Mouse (Mus musculus) MEL (cell line): ENCODE data around the gene Gabrr2. TPM values are rescaled to one million over a fixed set of nuclear protein-coding genes. Genes with fewer than 3 reads are reported as not detected.

ENCODE experiments used
- DNase-seq: peaks from one replicate; pipeline ENCODE4 v3.0.0; 2011; ENCODE audit warnings: low read depth, low spot score
- H3K27ac ChIP-seq: 2 replicates; pipeline ENCODE4 v1.5.1; 2012; ENCODE audit warnings: low read depth, mild to moderate bottlenecking, control low read depth, low read length, moderate library complexity; ENCODE audit not compliant: control insufficient read depth
- H3K27me3 ChIP-seq, 2 experiments: fragments of 150-350 bp in 1 of 2; sonication (generic) in 1 of 2; 2 replicates each; pipeline ENCODE4 v1.6.1; 2012; ENCODE audit warnings: low read length in 2 of 2, mild to moderate bottlenecking in 2 of 2, improper control_type of control experiment in 1 of 2, moderate library complexity in 1 of 2; ENCODE audit not compliant: insufficient read depth in 2 of 2, control insufficient read depth in 1 of 2
- H3K36me3 ChIP-seq, 2 experiments: 2 replicates each; pipeline ENCODE4 v1.6.1; 2012 to 2014; ENCODE audit warnings: low read length in 2 of 2, improper control_type of control experiment in 1 of 2, inconsistent platforms in 1 of 2, mild to moderate bottlenecking in 1 of 2; ENCODE audit not compliant: insufficient read depth in 2 of 2, control insufficient read depth in 1 of 2
- H3K4me1 ChIP-seq, 2 experiments: fragments of 150-350 bp in 1 of 2; sonication (generic) in 1 of 2; 2 replicates each; pipeline ENCODE4 v1.6.1; 2012; ENCODE audit warnings: low read length in 2 of 2, improper control_type of control experiment in 1 of 2, mild to moderate bottlenecking in 1 of 2; ENCODE audit not compliant: insufficient read depth in 2 of 2, control insufficient read depth in 1 of 2
- H3K4me3 ChIP-seq, 2 experiments: fragments of 150-350 bp in 1 of 2; sonication (generic) in 1 of 2; 2 replicates each; pipeline ENCODE4 v1.5.1; 2012; ENCODE audit warnings: low read depth in 2 of 2, low read length in 2 of 2, mild to moderate bottlenecking in 2 of 2, moderate library complexity in 2 of 2, control low read depth in 1 of 2, improper control_type of control experiment in 1 of 2; ENCODE audit not compliant: control insufficient read depth in 1 of 2, insufficient read depth in 1 of 2
- H3K79me2 ChIP-seq: 2 replicates; pipeline ENCODE4 v1.6.1; 2012; ENCODE audit warnings: mild to moderate bottlenecking, low read length, moderate library complexity; ENCODE audit not compliant: control insufficient read depth, poor library complexity, insufficient read depth
- H3K9ac ChIP-seq: 2 replicates; pipeline ENCODE4 v1.6.1; 2012; ENCODE audit warnings: low read depth, mild to moderate bottlenecking, control low read depth, low read length, moderate library complexity; ENCODE audit not compliant: control insufficient read depth, poor library complexity, severe bottlenecking
- H3K9me3 ChIP-seq: fragments of 150-350 bp; sonication (generic); replicated peaks from 2 replicates; pipeline ENCODE4 v1.6.1; 2012; ENCODE audit warnings: mild to moderate bottlenecking, low read length, improper control_type of control experiment, moderate library complexity; ENCODE audit not compliant: insufficient read depth
- CHD1 ChIP-seq: IDR thresholded peaks from 2 replicates; pipeline ENCODE4 v1.6.1; 2012; ENCODE audit warnings: low read depth, mild to moderate bottlenecking, inconsistent platforms, low read length, improper control_type of control experiment
- EP300 ChIP-seq, 2 experiments: IDR thresholded peaks; 2 replicates each; pipeline ENCODE4 v1.6.1; 2011; ENCODE audit warnings: improper control_type of control experiment in 2 of 2, low read length in 2 of 2, low read depth in 1 of 2, mild to moderate bottlenecking in 1 of 2
- ETS1 ChIP-seq: IDR thresholded peaks from 2 replicates; pipeline ENCODE4 v1.6.1; 2012; ENCODE audit warnings: low read depth, mild to moderate bottlenecking, inconsistent platforms, low read length, improper control_type of control experiment, moderate library complexity
- GABPA ChIP-seq: IDR thresholded peaks from 2 replicates; pipeline ENCODE4 v1.6.1; 2012; ENCODE audit warnings: low read depth, mild to moderate bottlenecking, inconsistent platforms, low read length, improper control_type of control experiment, moderate library complexity
- GATA1 ChIP-seq: IDR thresholded peaks from 2 replicates; pipeline ENCODE4 v1.6.1; 2011; ENCODE audit warnings: low read depth, low read length, improper control_type of control experiment
- HCFC1 ChIP-seq: IDR thresholded peaks from 2 replicates; pipeline ENCODE4 v1.6.1; 2012; ENCODE audit warnings: low read depth, mild to moderate bottlenecking, inconsistent platforms, low read length, improper control_type of control experiment, moderate library complexity
- JUND ChIP-seq: IDR thresholded peaks from 2 replicates; pipeline ENCODE4 v1.6.1; 2011; ENCODE audit warnings: low read depth, mild to moderate bottlenecking, improper control_type of control experiment, low read length
- MAFK ChIP-seq: IDR thresholded peaks from 2 replicates; pipeline ENCODE4 v1.6.1; 2011; ENCODE audit warnings: low read depth, mild to moderate bottlenecking, low read length, improper control_type of control experiment, borderline replicate concordance
- MAX ChIP-seq: IDR thresholded peaks from 2 replicates; pipeline ENCODE4 v1.6.1; 2011; ENCODE audit warnings: low read length, improper control_type of control experiment
- MEF2A ChIP-seq: IDR thresholded peaks from 2 replicates; pipeline ENCODE4 v1.6.1; 2014; ENCODE audit warnings: low read depth, mild to moderate bottlenecking, inconsistent platforms, low read length, improper control_type of control experiment; ENCODE audit not compliant: poor library complexity, insufficient replicate concordance, severe bottlenecking; ENCODE audit errors: extremely low read depth
- MYC ChIP-seq: IDR thresholded peaks from 2 replicates; pipeline ENCODE4 v1.6.1; 2011; ENCODE audit warnings: low read depth, mild to moderate bottlenecking, low read length, improper control_type of control experiment, moderate library complexity
- NELFE ChIP-seq: IDR thresholded peaks from 2 replicates; pipeline ENCODE4 v1.6.1; 2011; ENCODE audit warnings: low read depth, low read length, improper control_type of control experiment
- NRF1 ChIP-seq: IDR thresholded peaks from 2 replicates; pipeline ENCODE4 v1.6.1; 2014; ENCODE audit warnings: low read depth, mild to moderate bottlenecking, inconsistent platforms, low read length, improper control_type of control experiment, moderate library complexity; ENCODE audit not compliant: poor library complexity, insufficient read depth, severe bottlenecking
- POLR2A ChIP-seq, 2 experiments: IDR thresholded peaks; 2 replicates each; pipeline ENCODE4 v1.6.1; 2011 to 2012; ENCODE audit warnings: low read length in 2 of 2, mild to moderate bottlenecking in 2 of 2, control low read depth in 1 of 2, improper control_type of control experiment in 1 of 2, low read depth in 1 of 2, moderate library complexity in 1 of 2; ENCODE audit not compliant: control insufficient read depth in 1 of 2, insufficient read depth in 1 of 2, poor library complexity in 1 of 2
- POLR2AphosphoS2 ChIP-seq: IDR thresholded peaks from 2 replicates; pipeline ENCODE4 v1.6.1; 2011; ENCODE audit warnings: low read length, improper control_type of control experiment
- RCOR1 ChIP-seq: IDR thresholded peaks from 2 replicates; pipeline ENCODE4 v1.6.1; 2012; ENCODE audit warnings: low read depth, mild to moderate bottlenecking, inconsistent platforms, low read length, improper control_type of control experiment
- SIN3A ChIP-seq: IDR thresholded peaks from 2 replicates; pipeline ENCODE4 v1.6.1; 2012; ENCODE audit warnings: low read length, improper control_type of control experiment, inconsistent platforms
- SMC3 ChIP-seq: IDR thresholded peaks from 2 replicates; pipeline ENCODE4 v1.6.1; 2011; ENCODE audit warnings: low read depth, low read length, improper control_type of control experiment
- TBP ChIP-seq: IDR thresholded peaks from 2 replicates; pipeline ENCODE4 v1.8.0; 2011; ENCODE audit warnings: low read depth, low read length, improper control_type of control experiment
- TCF12 ChIP-seq: IDR thresholded peaks from 2 replicates; pipeline ENCODE4 v1.6.1; 2014; ENCODE audit warnings: low read depth, mild to moderate bottlenecking, inconsistent platforms, low read length, improper control_type of control experiment, moderate library complexity
- USF1 ChIP-seq: IDR thresholded peaks from 2 replicates; pipeline ENCODE4 v1.6.1; 2014; ENCODE audit warnings: low read depth, mild to moderate bottlenecking, inconsistent platforms, low read length, improper control_type of control experiment, moderate library complexity
- USF2 ChIP-seq, 2 experiments: IDR thresholded peaks; 2 replicates each; pipeline ENCODE4 v1.6.1; 2011 to 2012; ENCODE audit warnings: improper control_type of control experiment in 2 of 2, low read length in 2 of 2, borderline replicate concordance in 1 of 2, inconsistent platforms in 1 of 2, low read depth in 1 of 2, mild to moderate bottlenecking in 1 of 2; ENCODE audit not compliant: insufficient read depth in 1 of 2
- ZC3H11A ChIP-seq: IDR thresholded peaks from 2 replicates; pipeline ENCODE4 v1.6.1; 2012; ENCODE audit warnings: low read depth, mild to moderate bottlenecking, inconsistent platforms, low read length, improper control_type of control experiment
- ZMIZ1 ChIP-seq: IDR thresholded peaks from 2 replicates; pipeline ENCODE4 v1.6.1; 2012; ENCODE audit warnings: low read depth, mild to moderate bottlenecking, inconsistent platforms, low read length, improper control_type of control experiment, moderate library complexity
- polyA plus RNA-seq, 2 experiments: library from polyadenylated mRNA; stranded (reverse) in 1 of 2; unstranded in 1 of 2; fragments of >175 nt in 1 of 2; fragments of >200 nt in 1 of 2; gene quantifications; 2 replicates each; pipeline versions ENCODE4 v1.2.1 to v1.2.4; 2012; ENCODE audit warnings: low replicate concordance in 2 of 2, low read depth in 1 of 2; ENCODE audit not compliant: insufficient read length in 2 of 2, insufficient read depth in 1 of 2, missing spikeins in 1 of 2
- total RNA-seq: library from RNA; depleted of rRNA; stranded (reverse); fragments of 300-350 nt; gene quantifications from 2 replicates; pipeline ENCODE4 v1.2.3, GENCODE M21; 2012

Gabrr2 gene
- total and polyA plus RNA-seq, 3 experiments, result 0.11 to 0.12 TPM; not detected in 1

GRCm38 (mm10) chr4:33072526-33073161 is 9.8 kb downstream of the Gabrr2 start:
- H3K9me3 ChIP-seq, result no peaks in the 10 kb centered on the region
- peaks cover 0 to 4% of the 10 kb centered on the region in 2 experiments; a peak in 1 of 4 replicates for H3K4me1 ChIP-seq
- no peaks in the 10 kb centered on the region for H3K79me2 ChIP-seq
- peak overlapping the region in 1 of 2 experiments; percentile 27; a peak in 2 of 4 replicates for H3K4me3 ChIP-seq
- DNase-seq, result peak; percentile 82
- TF ChIP-seq ZC3H11A (no peak), POLR2A (IDR thresholded peaks at IDR 0.05; ENCODE audit: control insufficient read depth in 1 of 2, insufficient read depth in 1 of 2, low read depth in 1 of 2, low read length in 2 of 2, poor library complexity in 1 of 2) (peak in 1 of 2 experiments; percentile 58; a peak in 1 of 4 replicates), NELFE (peak; percentile 39; the same call in 1 of the 2 replicates), USF2 (IDR thresholded peaks at IDR 0.05; ENCODE audit: borderline replicate concordance in 1 of 2, insufficient read depth in 1 of 2, low read depth in 1 of 2, low read length in 2 of 2) (no peak), MAX (peak; percentile 86), TBP (no peak), USF1 (no peak), HCFC1 (no peak), GATA1 (0 out of 2 replicates have a peak, but pooled peaks have one; percentile 28), RCOR1 (0 out of 2 replicates have a peak, but pooled peaks have one; percentile 15), POLR2AphosphoS2 (no peak), EP300 (IDR thresholded peaks at IDR 0.05; ENCODE audit: low read depth in 1 of 2, low read length in 2 of 2) (0 out of 4 replicates have a peak, but pooled peaks of 1 of the 2 experiments have one; percentile 9), SMC3 (no peak), NRF1 (no peak), JUND (no peak)
- peak overlapping the region; percentile 29 for H3K9ac ChIP-seq
- no peaks in the 10 kb centered on the region for H3K27me3 ChIP-seq
- peak overlapping the region; percentile 42; the same call in 1 of the 2 replicates for H3K27ac ChIP-seq
- peaks cover 0 to 2% of the 10 kb centered on the region in 2 experiments; a peak in 1 of 4 replicates for H3K36me3 ChIP-seq

- H3K36me3 ChIP-seq, result peaks cover 0 to 2% of the 10 kb centered on the region in 2 experiments; a peak in 1 of 4 replicates
- DNase-seq, result no peak
- no peak for TF ChIP-seq RCOR1
- no peak for TF ChIP-seq CHD1
- no peak for TF ChIP-seq MEF2A
- TF ChIP-seq ZMIZ1, result no peak
- no peak for TF ChIP-seq POLR2AphosphoS2
- TF ChIP-seq MAX, result no peak
- no peak for TF ChIP-seq MYC
- no peak for TF ChIP-seq SIN3A
- no peak for TF ChIP-seq GABPA
- TF ChIP-seq TBP, result no peak
- TF ChIP-seq TCF12, result no peak
- no peak for TF ChIP-seq NELFE
- TF ChIP-seq MAFK, result no peak
- TF ChIP-seq ETS1, result no peak
- H3K27ac ChIP-seq, result no peak overlapping the region
- H3K9ac ChIP-seq, result no peak overlapping the region
- H3K79me2 ChIP-seq, result no peaks in the 10 kb centered on the region
- no peaks in the 10 kb centered on the region for H3K9me3 ChIP-seq
- no peaks in the 10 kb centered on the region for H3K27me3 ChIP-seq
- H3K4me3 ChIP-seq, result no peak overlapping the region
- peaks cover 0 to 4% of the 10 kb centered on the region in 2 experiments; a peak in 1 of 4 replicates for H3K4me1 ChIP-seq
Observed at GRCm38 (mm10) chr4:33074406-33074805, 11.6 kb downstream of the Gabrr2 start.
